Mouse (Mus musculus) heart, adult 2 months (tissue): Measurements from ENCODE around the gene Mast2.

ENCODE experiments used
- CTCF ChIP-seq: fragments of 200-600 bp; IDR thresholded peaks from 2 replicates; pipeline ENCODE4 v1.8.1; 2022; ENCODE audit warnings: antibody characterized with exemption, mild to moderate bottlenecking, moderate library complexity
- POLR2A ChIP-seq: fragments of 200-500 bp; IDR thresholded peaks from 2 replicates; pipeline ENCODE4 v1.6.1; 2011; ENCODE audit warnings: mild to moderate bottlenecking, low read depth, low read length, control low read depth; ENCODE audit not compliant: insufficient read depth

DNA sequence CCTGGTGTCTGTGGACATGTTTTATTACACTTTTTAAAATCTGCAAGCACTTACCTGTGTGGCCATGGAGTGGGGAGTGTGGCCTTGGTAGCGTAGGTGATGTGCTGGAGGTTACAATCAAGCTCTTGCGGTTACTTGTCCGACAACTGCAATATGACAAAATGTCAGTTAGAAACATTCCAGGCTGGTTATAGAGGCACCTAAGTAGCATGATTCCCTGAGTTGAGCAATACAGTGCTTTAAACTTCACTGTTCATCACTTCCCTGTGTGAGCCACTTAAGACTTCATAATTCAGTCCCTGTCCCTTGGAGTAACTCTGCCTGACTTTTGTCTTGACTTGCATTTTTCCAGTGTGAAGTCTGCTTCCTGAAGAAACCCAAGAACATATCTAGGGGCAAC lies 111.1 kb downstream of the Mast2 start:
- TF ChIP-seq POLR2A (no peak), CTCF (no peak)
